Mouse (Mus musculus) brain, embryonic 14.5 days (tissue): ENCODE results near the gene Apoe.

Source experiments
- CTCF ChIP-seq: fragments of 200-500 bp; IDR thresholded peaks from 2 replicates; pipeline ENCODE4 v1.5.1; 2012; ENCODE audit warnings: inconsistent platforms, mild to moderate bottlenecking, moderate library complexity, borderline replicate concordance; ENCODE audit not compliant: insufficient read depth, insufficient read length; ENCODE audit errors: extremely low read depth
- POLR2A ChIP-seq: fragments of 200-500 bp; IDR thresholded peaks from 2 replicates; pipeline ENCODE4 v1.6.1; 2012; ENCODE audit warnings: mild to moderate bottlenecking, inconsistent platforms, borderline replicate concordance; ENCODE audit not compliant: poor library complexity, insufficient read depth, insufficient read length, severe bottlenecking; ENCODE audit errors: extremely low read depth

DNA sequence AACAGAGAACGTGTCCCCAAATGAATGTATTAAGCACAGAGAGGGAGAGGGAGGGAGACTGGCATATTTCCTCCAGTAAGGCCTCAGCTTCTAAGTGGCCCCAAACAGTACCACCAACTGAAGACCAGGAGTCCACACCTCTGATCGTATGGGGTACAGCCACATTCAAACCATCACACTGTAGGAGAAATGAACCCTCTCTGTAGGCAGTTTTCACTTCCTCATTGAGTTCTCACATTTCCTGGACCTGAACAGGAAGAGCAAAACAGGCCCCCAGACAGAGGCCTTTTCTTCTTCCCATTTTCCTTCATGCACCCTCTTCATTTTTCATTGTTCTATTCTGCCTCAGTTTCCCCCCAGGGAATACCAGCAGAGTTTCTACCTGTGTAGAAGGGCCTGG is 31.6 kb downstream of the Apoe start:
- TF ChIP-seq CTCF (no peak), POLR2A (no peak)
